Mouse (Mus musculus) liver, embryonic 15.5 days (tissue): ENCODE data around the gene Nlgn1. TPM values are rescaled to one million over a fixed set of nuclear protein-coding genes. Genes with fewer than 3 reads are reported as not detected.

Source experiments
- ATAC-seq: fragments of 200-750 bp; cut with Nextera tagmentation; 2 replicates; pipeline ENCODE4 v1.8.0; 2017; ENCODE audit warnings: moderate number of reproducible peaks, mild to moderate bottlenecking, moderate library complexity; ENCODE audit not compliant: insufficient read depth
- H3K27ac ChIP-seq: fragments of 300-500 bp; sonication (generic); replicated peaks from 2 replicates; pipeline ENCODE4 v1.5.1; 2015; ENCODE audit warnings: mild to moderate bottlenecking, inconsistent platforms
- H3K27me3 ChIP-seq: fragments of 300-500 bp; sonication (generic); 2 replicates; pipeline ENCODE4 v1.6.1; 2015; ENCODE audit warnings: mild to moderate bottlenecking, inconsistent platforms
- H3K36me3 ChIP-seq: fragments of 300-500 bp; sonication (generic); replicated peaks from 2 replicates; pipeline ENCODE4 v1.6.1; 2015; ENCODE audit warnings: moderate library complexity, mild to moderate bottlenecking, inconsistent platforms
- H3K4me1 ChIP-seq: fragments of 300-500 bp; sonication (generic); replicated peaks from 2 replicates; pipeline ENCODE4 v1.6.1; 2015; ENCODE audit warnings: inconsistent platforms
- H3K4me2 ChIP-seq: fragments of 300-500 bp; sonication (generic); 2 replicates; pipeline ENCODE4 v1.6.1; 2015; ENCODE audit warnings: moderate library complexity, mild to moderate bottlenecking, inconsistent platforms
- H3K4me3 ChIP-seq: fragments of 300-500 bp; sonication (generic); replicated peaks from 2 replicates; pipeline ENCODE4 v1.5.1; 2015; ENCODE audit warnings: mild to moderate bottlenecking, inconsistent platforms
- H3K9ac ChIP-seq: fragments of 300-500 bp; sonication (generic); 2 replicates; pipeline ENCODE4 v1.6.1; 2015; ENCODE audit warnings: moderate library complexity, mild to moderate bottlenecking, inconsistent platforms
- H3K9me3 ChIP-seq: fragments of 300-500 bp; sonication (generic); replicated peaks from 2 replicates; pipeline ENCODE4 v1.6.1; 2016; ENCODE audit warnings: inconsistent platforms
- WGBS: fragments of 180-500 bp; shearing (Covaris S2); methylation state at CpG from one replicate; pipeline ENCODE4 v1.1.7; 2015; ENCODE audit warnings: mixed read lengths; ENCODE audit not compliant: insufficient replicate concordance; 5-methylcytosine and 5-hydroxymethylcytosine counted together
- polyA plus RNA-seq: library from polyadenylated mRNA; unstranded; fragments of >200 nt; fragmentation: Nextera tagmentation; extraction: Ambion mirVana; gene quantifications from 2 replicates; pipeline ENCODE4 v1.2.1, GENCODE M21; 2015

Nlgn1 gene
- polyA plus RNA-seq, 1 experiment from 2014 or later, result 0.05 TPM

GRCm38 (mm10) chr3:26145441-26145840 lies 186.8 kb downstream of the Nlgn1 start:
- no peaks in the 10 kb centered on the region for H3K27me3 ChIP-seq
- no peaks in the 10 kb centered on the region for H3K9me3 ChIP-seq
- no peak overlapping the region for H3K9ac ChIP-seq
- no peak overlapping the region for H3K4me3 ChIP-seq
- ATAC-seq, result no peak
- WGBS, result 55% methylated on average over 5 of the region's 5 CpGs
- no peak overlapping the region for H3K4me2 ChIP-seq
- no peak overlapping the region for H3K27ac ChIP-seq
- no peaks in the 10 kb centered on the region for H3K4me1 ChIP-seq
- no peaks in the 10 kb centered on the region for H3K36me3 ChIP-seq

GRCm38 (mm10) chr3:26141590-26141989 lies 190.7 kb downstream of the Nlgn1 start:
- WGBS, result 60% methylated on average over 3 of the region's 3 CpGs
- no peak for ATAC-seq

GRCm38 (mm10) chr3:26134839-26135651 lies 197.2 kb downstream of the Nlgn1 start:
- Histone ChIP-seq H3K4me3 (no peak overlapping the region), H3K4me1 (no peaks in the 10 kb centered on the region), H3K27me3 (no peaks in the 10 kb centered on the region), H3K4me2 (no peak overlapping the region), H3K36me3 (no peaks in the 10 kb centered on the region), H3K9me3 (no peaks in the 10 kb centered on the region), H3K9ac (no peak overlapping the region), H3K27ac (no peak overlapping the region)
- 30% methylated on average over 9 of the region's 9 CpGs for WGBS
- no peak for ATAC-seq

More at GRCm38 (mm10) chr3:26141590-26141989, 190.7 kb downstream of the Nlgn1 start:
- no peaks in the 10 kb centered on the region for H3K36me3 ChIP-seq
- H3K4me3 ChIP-seq, result no peak overlapping the region
- H3K27me3 ChIP-seq, result no peaks in the 10 kb centered on the region
- H3K27ac ChIP-seq, result no peak overlapping the region
- H3K9ac ChIP-seq, result no peak overlapping the region
- H3K4me2 ChIP-seq, result no peak overlapping the region
- no peaks in the 10 kb centered on the region for H3K4me1 ChIP-seq
- H3K9me3 ChIP-seq, result no peaks in the 10 kb centered on the region

- ATAC-seq, result no peak
- Histone ChIP-seq H3K27me3 (no peaks in the 10 kb centered on the region), H3K4me3 (no peak overlapping the region), H3K4me2 (no peak overlapping the region), H3K27ac (no peak overlapping the region), H3K4me1 (no peaks in the 10 kb centered on the region), H3K9ac (no peak overlapping the region), H3K9me3 (no peaks in the 10 kb centered on the region), H3K36me3 (no peaks in the 10 kb centered on the region)
- 48% methylated on average over 2 of the region's 2 CpGs for WGBS
Observed at GRCm38 (mm10) chr3:26130919-26131318, 201.3 kb downstream of the Nlgn1 start.

- H3K9me3 ChIP-seq, result no peaks in the 10 kb centered on the region
- H3K27me3 ChIP-seq, result no peaks in the 10 kb centered on the region
- no peak overlapping the region for H3K4me2 ChIP-seq
- no peak for ATAC-seq
- H3K36me3 ChIP-seq, result no peaks in the 10 kb centered on the region
- H3K9ac ChIP-seq, result no peak overlapping the region
- no peak overlapping the region for H3K27ac ChIP-seq
- no peak overlapping the region for H3K4me3 ChIP-seq
- H3K4me1 ChIP-seq, result no peaks in the 10 kb centered on the region
- 57% methylated on average over 6 of the region's 6 CpGs for WGBS
Observed at GRCm38 (mm10) chr3:26129455-26129854, 202.8 kb downstream of the Nlgn1 start.

- no peak for ATAC-seq
- WGBS, result 60% methylated on average over 1 of the region's 1 CpGs
Observed at GRCm38 (mm10) chr3:26117071-26117470, 215.2 kb downstream of the Nlgn1 start.

GRCm38 (mm10) chr3:26106361-26106760 lies 225.9 kb downstream of the Nlgn1 start:
- Histone ChIP-seq H3K4me3 (no peak overlapping the region), H3K9ac (no peak overlapping the region), H3K27me3 (no peaks in the 10 kb centered on the region), H3K36me3 (no peaks in the 10 kb centered on the region), H3K9me3 (no peaks in the 10 kb centered on the region), H3K4me1 (no peaks in the 10 kb centered on the region), H3K27ac (no peak overlapping the region), H3K4me2 (no peak overlapping the region)
- 64% methylated on average over 7 of the region's 7 CpGs for WGBS
- ATAC-seq, result no peak

More at GRCm38 (mm10) chr3:26117071-26117470, 215.2 kb downstream of the Nlgn1 start:
- Histone ChIP-seq H3K9ac (no peak overlapping the region), H3K36me3 (no peaks in the 10 kb centered on the region), H3K4me2 (no peak overlapping the region), H3K27me3 (no peaks in the 10 kb centered on the region), H3K9me3 (no peaks in the 10 kb centered on the region), H3K4me1 (no peaks in the 10 kb centered on the region), H3K27ac (no peak overlapping the region), H3K4me3 (no peak overlapping the region)

- no peak for ATAC-seq
- H3K4me2 ChIP-seq, result no peak overlapping the region
- no peaks in the 10 kb centered on the region for H3K4me1 ChIP-seq
- H3K9me3 ChIP-seq, result no peaks in the 10 kb centered on the region
- no peak overlapping the region for H3K9ac ChIP-seq
- no peaks in the 10 kb centered on the region for H3K27me3 ChIP-seq
- H3K4me3 ChIP-seq, result no peak overlapping the region
- H3K27ac ChIP-seq, result no peak overlapping the region
- H3K36me3 ChIP-seq, result no peaks in the 10 kb centered on the region
- WGBS, result 37% methylated on average over 3 of the region's 3 CpGs
Observed at GRCm38 (mm10) chr3:26105528-26105927, 226.7 kb downstream of the Nlgn1 start.

- ATAC-seq, result no peak
- H3K9ac ChIP-seq, result no peak overlapping the region
- WGBS, result 47% methylated on average over 1 of the region's 1 CpGs
Observed at GRCm38 (mm10) chr3:26102271-26102670, 230.0 kb downstream of the Nlgn1 start.

GRCm38 (mm10) chr3:26095551-26095950 lies 236.7 kb downstream of the Nlgn1 start:
- H3K27me3 ChIP-seq, result no peaks in the 10 kb centered on the region
- H3K4me1 ChIP-seq, result no peaks in the 10 kb centered on the region
- no peak overlapping the region for H3K9ac ChIP-seq
- H3K36me3 ChIP-seq, result no peaks in the 10 kb centered on the region
- no peak for ATAC-seq
- H3K4me3 ChIP-seq, result no peak overlapping the region
- H3K27ac ChIP-seq, result no peak overlapping the region
- no peak overlapping the region for H3K4me2 ChIP-seq
- H3K9me3 ChIP-seq, result no peaks in the 10 kb centered on the region

More at GRCm38 (mm10) chr3:26102271-26102670, 230.0 kb downstream of the Nlgn1 start:
- no peak overlapping the region for H3K4me3 ChIP-seq
- H3K4me1 ChIP-seq, result no peaks in the 10 kb centered on the region
- no peaks in the 10 kb centered on the region for H3K9me3 ChIP-seq
- no peaks in the 10 kb centered on the region for H3K36me3 ChIP-seq
- H3K4me2 ChIP-seq, result no peak overlapping the region
- no peak overlapping the region for H3K27ac ChIP-seq
- H3K27me3 ChIP-seq, result no peaks in the 10 kb centered on the region

- Histone ChIP-seq H3K27ac (no peak overlapping the region), H3K4me3 (no peak overlapping the region), H3K9me3 (no peaks in the 10 kb centered on the region), H3K4me2 (no peak overlapping the region), H3K4me1 (no peaks in the 10 kb centered on the region), H3K27me3 (no peaks in the 10 kb centered on the region), H3K36me3 (no peaks in the 10 kb centered on the region), H3K9ac (no peak overlapping the region)
- no peak for ATAC-seq
Observed at GRCm38 (mm10) chr3:26069366-26069765, 262.9 kb downstream of the Nlgn1 start.

- no peaks in the 10 kb centered on the region for H3K9me3 ChIP-seq
- no peak overlapping the region for H3K27ac ChIP-seq
- H3K27me3 ChIP-seq, result no peaks in the 10 kb centered on the region
- no peak for ATAC-seq
- H3K4me1 ChIP-seq, result no peaks in the 10 kb centered on the region
- H3K4me2 ChIP-seq, result no peak overlapping the region
- WGBS, result 48% methylated on average over 4 of the region's 4 CpGs
- H3K4me3 ChIP-seq, result no peak overlapping the region
- no peaks in the 10 kb centered on the region for H3K36me3 ChIP-seq
- no peak overlapping the region for H3K9ac ChIP-seq
Observed at GRCm38 (mm10) chr3:26050769-26051168, 281.5 kb downstream of the Nlgn1 start.
